11 mouse cellular contexts compared by ENCODE assay signal in genomic region chr10:7260166-7261108, GRCm38 (mm10). TPM values are rescaled to one million over a fixed set of nuclear protein-coding genes. Genes with fewer than 3 reads are reported as not detected.
DNase-seq lines count a peak whose midpoint lies in the region; ATAC-seq and TF ChIP-seq lines count a peak whose summit lies in the region.
"Had no signal": no experiment of that assay in that cellular context is flagged by ENCODE, and none has a peak within 500 bp of the region (broad histone marks: within the 10 kb centered on the region; RNA-seq: fewer than 3 reads in every experiment).

No protein-coding gene starts in this region.

- H3K27me3 ChIP-seq in Patski = no peaks in the 10 kb centered on the region
- no peaks in the 10 kb centered on the region for H3K27me3 ChIP-seq in intestine, postnatal 0 days (replicated peaks; ENCODE audit: control insufficient read depth, insufficient read depth, low read length)
- H3K27me3 ChIP-seq in neural tube, embryonic 15.5 days (replicated peaks) = no peaks in the 10 kb centered on the region
- H3K27me3 ChIP-seq: hindbrain, embryonic 12.5 days had no signal

- POLR2A ChIA-PET in Patski (lab: Charles Lee) = interaction anchor here (0.9 to 1.7 kb wide), 5 partner anchors 14 to 144 kb away, joined by 3 to 5 read pairs (median 4); partner anchors contain the start of gene Cnksr3

- no peaks in the 10 kb centered on the region for H3K36me3 ChIP-seq in intestine, postnatal 0 days (ENCODE audit: control insufficient read depth, insufficient read depth)
- no peaks in the 10 kb centered on the region for H3K36me3 ChIP-seq in neural tube, embryonic 15.5 days
- H3K36me3 ChIP-seq: heart, embryonic 10.5 days; hindbrain, embryonic 12.5 days had no signal

- H3K4me3 ChIP-seq in intestine, postnatal 0 days (ENCODE audit: low read depth, low read length) = no peak overlapping the region
- no peak overlapping the region for H3K4me3 ChIP-seq in neural tube, embryonic 15.5 days (replicated peaks)
- H3K4me3 ChIP-seq: heart, embryonic 10.5 days; hindbrain, embryonic 12.5 days had no signal

- no peak overlapping the region for H3K9ac ChIP-seq in intestine, postnatal 0 days (ENCODE audit: low read depth, low read length)
- H3K9ac ChIP-seq in neural tube, embryonic 15.5 days (replicated peaks) = no peak overlapping the region
- H3K9ac ChIP-seq: hindbrain, embryonic 12.5 days; liver, embryonic 14.5 days had no signal

- TF ChIP-seq CTCF in Patski (IDR thresholded peaks at IDR 0.05) = peak; percentile 13
- TF ChIP-seq CTCF in intestine, postnatal 0 days (IDR thresholded peaks at IDR 0.05; ENCODE audit: low read depth) = no peak

- ATAC-seq in cerebellum, adult (ENCODE audit: insufficient number of reproducible peaks, low FRiP score, low TSS enrichment) = peak; percentile 40; the same call in 1 of the 2 replicates
- peak; percentile 55 for ATAC-seq in Patski
- no peak for ATAC-seq in intestine, postnatal 0 days
- no peak for ATAC-seq in neural tube, embryonic 15.5 days (ENCODE audit: low FRiP score)

- in situ Hi-C loops in Patski (cut with MboI; ENCODE audit: low pct_unique_long_range_greater_than_20kb) = no loop called here

- CTCF ChIA-PET in Patski (lab: Charles Lee) = interaction anchor here (1.0 to 3.8 kb wide), 7 partner anchors 9 to 96 kb away, joined by 3 to 15 read pairs (median 4); partner anchors contain the start of gene Cnksr3

- WGBS in intestine, postnatal 0 days = 56% methylated on average over 10 of the region's 10 CpGs
- 62% methylated on average over 10 of the region's 10 CpGs for WGBS in neural tube, embryonic 15.5 days

- no peaks in the 10 kb centered on the region for H3K9me3 ChIP-seq in intestine, postnatal 0 days (ENCODE audit: control insufficient read depth)
- H3K9me3 ChIP-seq in neural tube, embryonic 15.5 days (replicated peaks) = no peaks in the 10 kb centered on the region
- H3K9me3 ChIP-seq: heart, embryonic 10.5 days; hindbrain, embryonic 12.5 days had no signal

- DNase-seq in cerebellum, postnatal 4 days (ENCODE audit: low spot score in 2 of 2) = no peak
- peak; percentile 37 for DNase-seq in kidney, postnatal 10 days
- DNase-seq in kidney, postnatal 4 days = no peak
- DNase-seq in Patski (ENCODE audit: low read depth, low spot score) = peak; percentile 82
- DNase-seq in embryo, embryonic 10.5 days (ENCODE audit: low spot score) = peak; percentile 29

- no peaks in the 10 kb centered on the region for H3K4me1 ChIP-seq in intestine, postnatal 0 days (replicated peaks; ENCODE audit: control insufficient read depth, insufficient read depth, low read length)
- H3K4me1 ChIP-seq in neural tube, embryonic 15.5 days = 0 out of 2 replicates have a peak, but pooled peaks cover 2% of the 10 kb centered on the region
- H3K4me1 ChIP-seq: heart, embryonic 10.5 days had no signal

- no peak overlapping the region for H3K4me2 ChIP-seq in intestine, postnatal 0 days (replicated peaks; ENCODE audit: low read depth)
- no peak overlapping the region for H3K4me2 ChIP-seq in neural tube, embryonic 15.5 days
- H3K4me2 ChIP-seq: hindbrain, embryonic 12.5 days had no signal

- no peak overlapping the region for H3K27ac ChIP-seq in intestine, postnatal 0 days (ENCODE audit: low read depth, low read length)
- H3K27ac ChIP-seq in neural tube, embryonic 15.5 days (replicated peaks) = no peak overlapping the region
- H3K27ac ChIP-seq: heart, embryonic 10.5 days; hindbrain, embryonic 12.5 days; liver, embryonic 14.5 days had no signal

RNA-seq across cellular contexts. Expression of gene Cnksr3, which starts 48.4 kb away (rescaled TPM):
- polyA plus RNA-seq in Patski (2021) = 88.3 TPM
- polyA plus RNA-seq in intestine, postnatal 0 days (2015; fragmentation: Nextera tagmentation; extraction: Ambion mirVana) = 6.6 and 6.8 TPM in 2 replicates
- polyA plus RNA-seq in neural tube, embryonic 15.5 days (2015; fragmentation: Nextera tagmentation; extraction: Ambion mirVana) = 2.1 and 4.6 TPM in 2 replicates

Comparison
In these comparisons a context has a peak if more than half of its experiments do, and no peak if none do; other contexts are left out.
1. DNase-seq: peak in kidney, postnatal 10 days (single experiment), Patski (single experiment) and embryo, embryonic 10.5 days (single experiment); none in cerebellum, postnatal 4 days (0 of 2) and kidney, postnatal 4 days (0 of 2).
2. ATAC-seq: peak in cerebellum, adult (single experiment) and Patski (single experiment); none in intestine, postnatal 0 days (single experiment) and neural tube, embryonic 15.5 days (single experiment).
3. RNA of gene Cnksr3, which starts 48.4 kb away (polyA plus RNA-seq): 88.3 TPM in Patski (single experiment); 6.6 to 6.8 TPM in intestine, postnatal 0 days and 2.1 to 4.6 TPM in neural tube, embryonic 15.5 days; every median in the first group is over 10 times any median in the second.